Mouse (Mus musculus) olfactory bulb, adult 2 months (tissue): Measurements from ENCODE around the gene Zbtb32.

ENCODE experiments used
- CTCF ChIP-seq: fragments of 200-500 bp; IDR thresholded peaks from 2 replicates; pipeline ENCODE4 v1.5.1; 2012; ENCODE audit warnings: low read depth, mild to moderate bottlenecking, low read length, moderate library complexity; ENCODE audit not compliant: insufficient read depth
- POLR2A ChIP-seq: fragments of 200-500 bp; IDR thresholded peaks from 2 replicates; pipeline ENCODE4 v1.6.1; 2012; ENCODE audit warnings: mild to moderate bottlenecking, low read depth, low read length, moderate library complexity; ENCODE audit not compliant: insufficient read depth

DNA sequence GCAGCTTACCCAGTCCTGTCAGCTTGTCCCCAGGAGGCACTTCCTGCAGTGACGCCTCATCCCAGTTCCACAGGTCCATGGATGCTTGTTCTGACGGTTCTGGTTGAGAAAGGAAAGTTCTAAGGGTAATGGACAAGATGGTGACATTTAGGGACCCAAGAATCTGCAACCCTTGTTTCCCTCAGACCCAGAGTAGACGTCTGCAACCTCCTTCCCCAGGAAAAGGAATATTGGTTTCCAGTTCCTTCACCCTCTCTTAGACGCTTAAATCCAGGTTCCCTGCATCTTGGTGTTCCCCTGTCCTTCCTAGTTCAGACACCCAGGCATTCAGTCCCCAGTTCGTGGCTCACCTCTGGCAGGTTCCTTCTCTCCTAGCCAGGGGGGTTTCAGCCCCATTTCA is 37.0 kb upstream of the Zbtb32 start, which contains the start of gene Etv2:
- TF ChIP-seq POLR2A: no peak
- TF ChIP-seq CTCF: no peak
